Mouse (Mus musculus) fat pad, adult 2 months (tissue): ENCODE results near the gene Rasgrp4.

Source experiments
- DNase-seq: peaks from one replicate; pipeline ENCODE4 v3.0.0-alpha.2; 2011; ENCODE audit warnings: low read depth, low spot score; ENCODE audit errors: extremely low read depth

The Rasgrp4 gene

DNA sequence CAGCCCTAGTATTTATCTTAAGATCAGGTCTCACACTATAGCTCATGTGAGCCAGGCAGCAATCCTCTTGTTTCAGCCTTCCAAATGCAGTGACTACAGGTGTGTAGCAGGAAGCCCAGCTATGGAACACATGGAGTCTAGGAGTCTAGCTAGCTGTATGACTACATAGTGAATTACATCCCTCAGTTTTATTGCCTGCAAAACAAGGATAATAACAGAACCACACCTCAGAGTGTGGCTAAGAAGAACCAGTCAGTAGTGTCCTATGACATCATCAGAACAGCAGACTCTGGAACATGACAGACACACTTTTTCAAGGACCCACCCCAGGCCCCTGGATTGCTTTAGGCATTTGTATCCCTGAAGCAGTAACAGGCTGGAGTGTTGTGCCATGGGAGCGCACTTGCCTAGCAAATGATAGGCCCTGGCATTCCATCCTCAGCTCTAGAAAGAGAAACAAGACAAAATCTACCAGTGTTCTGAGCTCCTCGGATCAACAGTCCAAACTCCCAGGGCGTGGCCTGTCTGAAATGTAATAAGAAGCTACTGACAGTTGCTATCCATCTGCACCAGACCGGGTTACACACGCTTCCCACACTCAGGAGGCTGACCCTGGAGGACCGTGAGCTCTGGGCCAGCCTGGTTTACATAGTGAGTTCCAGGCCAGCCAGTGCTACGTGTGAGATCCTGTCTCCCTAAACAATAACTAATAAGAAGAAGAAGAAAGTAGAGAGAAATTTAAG lies 12.1 kb downstream of the Rasgrp4 start:
- no peak for DNase-seq

DNA sequence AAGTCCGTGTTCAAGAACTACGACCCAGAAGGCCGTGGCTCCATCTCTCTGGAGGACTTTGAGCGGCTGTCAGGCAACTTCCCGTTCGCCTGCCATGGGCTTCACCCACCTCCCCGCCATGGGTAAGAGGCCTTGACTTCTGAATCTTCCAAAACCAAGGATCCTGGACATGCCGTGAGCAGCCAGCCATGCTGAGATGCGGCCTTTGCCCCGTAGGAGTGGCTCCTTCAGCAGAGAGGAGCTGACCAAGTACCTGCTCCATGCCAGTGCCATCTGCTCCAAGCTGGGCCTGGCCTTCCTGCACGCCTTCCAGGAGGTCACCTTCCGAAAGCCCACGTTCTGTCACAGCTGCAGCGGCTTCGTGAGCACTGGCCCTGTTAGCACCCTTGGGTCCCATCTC lies 14.1 kb downstream of the Rasgrp4 start:
- DNase-seq: no peak

DNA sequence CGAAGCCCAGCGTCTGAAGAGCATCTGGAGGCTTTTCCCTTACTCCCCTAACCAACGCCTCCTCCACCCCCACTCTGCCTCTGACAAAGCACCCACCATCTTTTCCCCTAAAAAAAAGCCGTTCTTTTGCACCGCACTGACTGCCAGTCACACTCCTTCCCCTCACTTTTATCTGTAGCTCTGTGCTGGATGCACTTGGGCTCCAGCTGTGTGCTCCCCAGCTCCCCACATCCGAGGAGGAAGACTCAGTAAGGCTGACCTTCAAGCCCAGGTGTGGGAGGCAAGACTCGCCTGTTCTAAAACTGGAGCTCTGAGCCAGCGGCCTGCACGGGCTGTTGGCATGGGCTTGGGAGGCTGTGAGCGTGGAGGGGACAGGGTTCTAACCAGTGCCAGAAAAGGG lies 16.8 kb downstream of the Rasgrp4 start:
- DNase-seq: no peak

DNA sequence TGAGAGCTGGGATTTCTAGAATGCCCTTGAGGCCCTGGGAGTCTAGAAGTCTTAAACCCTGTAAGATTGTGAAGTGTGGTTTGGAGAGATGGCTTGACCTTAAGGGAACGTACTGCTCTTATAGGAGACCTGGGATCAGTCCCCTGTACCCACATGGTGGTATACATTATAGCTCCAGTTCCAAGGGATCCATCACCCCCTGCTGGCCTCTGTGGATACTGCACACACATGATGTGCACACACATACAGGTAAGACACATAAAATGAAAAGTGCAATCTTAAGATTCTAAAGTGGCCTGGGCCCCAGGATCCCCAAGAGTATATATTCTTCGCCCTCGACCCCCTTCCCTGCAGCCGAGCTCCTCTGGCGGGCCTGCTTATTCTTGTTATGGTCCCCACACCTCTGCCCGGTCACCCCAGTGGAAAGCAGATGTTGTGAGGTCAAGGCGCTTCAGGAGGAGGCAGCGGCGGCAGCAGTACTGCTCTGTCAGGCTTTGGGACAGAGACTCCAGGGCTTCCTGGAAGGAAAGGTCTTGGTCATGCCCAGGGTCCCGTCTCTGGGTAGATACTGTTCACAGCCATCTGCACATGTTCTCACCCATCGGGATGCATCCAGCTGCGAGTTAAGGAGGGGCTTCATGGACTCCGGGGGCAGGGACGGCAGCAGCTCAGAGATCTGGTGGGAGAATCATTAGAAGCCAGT lies 19.5 kb downstream of the Rasgrp4 start:
- no peak for DNase-seq

DNA sequence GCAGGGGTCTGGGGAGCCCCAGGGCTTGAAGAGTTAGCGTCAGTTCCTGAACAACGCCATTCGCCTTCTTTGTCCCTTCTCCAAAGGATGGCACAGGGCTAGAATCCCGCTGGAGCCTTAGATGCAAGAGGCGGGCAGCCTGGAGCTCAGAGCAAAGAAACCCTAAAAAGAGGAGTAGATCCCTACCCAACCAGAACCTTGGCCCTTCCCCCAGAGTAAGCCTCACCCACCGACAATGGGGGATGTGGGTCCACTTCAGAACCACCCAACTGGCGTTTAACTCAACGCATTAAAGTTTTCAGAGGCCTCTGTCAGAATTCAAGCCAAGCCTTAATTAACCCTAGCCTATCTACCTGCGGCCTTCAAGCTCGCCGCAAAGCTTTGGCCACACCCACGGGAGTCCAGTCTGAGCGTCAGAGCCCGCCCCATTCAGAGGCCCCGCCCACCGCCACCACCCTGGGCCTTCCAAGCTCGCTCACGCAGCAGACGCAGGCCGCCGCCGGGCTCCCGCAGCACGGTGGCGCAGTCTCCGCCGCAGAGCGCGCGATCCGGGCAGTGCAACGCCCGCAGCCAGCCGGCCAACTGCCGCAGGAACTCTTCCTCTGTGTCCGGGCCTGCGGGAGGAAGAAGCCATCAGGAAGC lies 20.7 kb downstream of the Rasgrp4 start:
- no peak for DNase-seq

DNA sequence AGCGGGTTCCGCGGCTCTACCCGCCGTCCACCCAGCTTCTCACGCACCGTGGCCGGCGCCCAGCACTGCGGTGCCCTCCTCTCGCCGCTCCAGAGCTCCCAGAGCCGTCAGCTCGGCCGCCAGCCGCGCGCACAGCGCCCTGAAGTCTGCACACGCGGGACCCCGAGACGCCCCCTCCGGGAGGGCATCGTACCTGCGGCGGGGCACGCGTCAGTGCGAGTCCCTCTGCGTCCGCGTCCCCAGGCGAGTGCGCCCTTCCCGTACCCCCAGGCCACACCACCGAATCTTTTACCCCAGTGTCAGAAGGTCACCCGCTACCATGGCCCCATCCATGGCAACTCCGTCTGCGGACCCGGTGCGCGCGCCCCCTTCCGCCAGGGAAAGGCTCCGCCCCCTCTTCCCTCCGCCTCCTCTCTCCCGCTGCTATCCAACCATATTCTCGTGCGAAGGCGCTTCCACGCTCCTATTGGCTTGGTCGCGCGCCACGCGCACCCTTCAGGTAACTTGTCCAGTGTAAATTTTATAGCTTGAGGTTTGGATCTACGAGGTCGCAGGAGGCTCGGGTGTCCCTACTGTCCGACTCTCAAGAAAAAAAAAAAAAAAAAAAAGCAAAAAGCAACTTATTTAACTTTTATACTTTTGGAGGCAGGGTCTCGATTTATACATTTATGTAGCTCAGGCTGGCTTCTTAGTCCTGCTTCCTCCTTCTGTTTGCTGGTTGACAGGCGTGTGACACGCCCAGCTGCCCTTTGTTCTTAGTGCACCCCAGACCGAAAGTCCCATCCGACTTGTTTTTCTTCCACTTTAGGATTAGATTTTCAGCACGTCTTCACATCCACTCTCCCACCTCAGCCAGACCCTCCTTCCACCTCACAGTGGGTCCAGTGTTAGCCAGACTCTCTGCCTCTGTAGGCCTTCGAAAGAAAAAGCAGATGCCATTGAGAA lies 21.5 kb downstream of the Rasgrp4 start, which contains the start of gene Fam98c:
TSS of gene Fam98c (minus strand) at position 397 of the 945 bp plus-strand sequence.
- no peak for DNase-seq

DNA sequence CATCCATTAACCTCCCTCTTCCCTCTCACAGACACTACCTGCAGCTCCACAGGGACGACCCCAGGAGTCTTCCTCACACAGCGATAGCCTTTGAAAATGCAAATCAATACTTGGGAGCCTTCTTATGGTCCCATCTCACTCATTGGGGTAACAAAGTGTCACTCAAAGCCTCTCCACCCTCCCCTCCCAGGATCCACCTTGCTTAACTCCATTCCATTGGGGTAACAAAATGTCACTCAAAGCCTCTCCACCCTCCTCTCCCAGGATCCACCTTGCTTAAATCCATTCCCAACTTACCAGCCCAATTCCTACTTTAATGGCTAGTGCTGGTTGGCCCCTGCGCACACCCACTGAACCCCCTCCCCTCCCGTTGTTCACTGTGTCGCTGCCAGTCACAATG lies 23.6 kb downstream of the Rasgrp4 start:
- DNase-seq: no peak

DNA sequence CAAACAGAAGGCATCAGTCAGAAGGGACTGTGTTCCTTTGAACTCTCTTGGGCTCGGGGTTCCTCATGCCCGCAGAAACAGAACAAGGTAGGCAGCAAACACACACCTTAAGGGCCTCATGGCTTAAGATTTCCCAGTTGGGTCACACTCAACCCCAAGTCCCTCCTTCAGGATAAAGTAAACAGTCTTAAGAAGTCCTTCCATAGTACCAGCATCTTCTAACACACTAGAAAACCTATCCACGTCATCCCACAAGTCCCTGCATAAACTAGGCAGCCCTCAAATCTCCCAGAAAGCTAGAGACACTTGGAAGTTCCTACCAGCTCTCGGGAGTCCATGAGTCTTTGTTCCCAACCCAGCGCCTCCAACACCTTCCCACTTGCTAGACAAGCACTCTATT lies 27.6 kb downstream of the Rasgrp4 start:
- DNase-seq: no peak

DNA sequence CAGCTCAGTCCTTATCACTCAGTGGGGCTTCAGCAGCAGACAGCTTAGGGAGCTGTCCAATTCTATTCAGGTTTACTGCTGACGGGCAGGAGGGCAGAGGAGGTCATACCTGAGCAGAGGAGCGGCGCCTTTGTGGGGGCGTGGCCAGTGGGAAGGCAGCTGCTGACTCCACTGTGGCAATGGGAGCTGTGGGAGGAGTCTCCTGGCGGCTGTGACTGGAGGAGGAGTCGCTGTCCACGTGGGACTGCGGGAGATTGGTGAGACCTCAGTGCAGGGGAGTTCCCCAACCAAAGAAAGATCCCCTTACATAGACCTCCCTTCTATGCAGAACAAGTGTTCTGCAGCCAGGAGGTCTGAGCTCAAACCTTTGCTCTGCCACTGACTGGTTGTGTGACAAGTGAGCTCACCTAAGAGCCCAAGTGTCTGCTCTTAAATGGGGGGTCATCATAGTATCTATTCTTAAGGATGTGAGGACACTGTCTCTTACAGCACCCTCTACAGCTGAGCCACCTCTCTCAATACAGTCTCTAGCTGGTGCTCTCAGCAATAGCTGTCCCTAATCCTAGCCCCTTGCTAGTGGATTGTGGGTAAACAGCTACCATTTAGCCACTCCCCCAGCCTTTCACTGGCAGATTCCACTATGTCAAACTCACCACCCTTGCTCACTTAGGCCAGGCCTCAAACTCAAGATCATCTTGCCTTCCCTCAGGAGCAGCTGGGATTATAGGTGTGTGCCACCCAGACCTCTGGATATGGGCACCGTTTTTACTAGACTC lies 28.3 kb downstream of the Rasgrp4 start:
- no peak for DNase-seq

DNA sequence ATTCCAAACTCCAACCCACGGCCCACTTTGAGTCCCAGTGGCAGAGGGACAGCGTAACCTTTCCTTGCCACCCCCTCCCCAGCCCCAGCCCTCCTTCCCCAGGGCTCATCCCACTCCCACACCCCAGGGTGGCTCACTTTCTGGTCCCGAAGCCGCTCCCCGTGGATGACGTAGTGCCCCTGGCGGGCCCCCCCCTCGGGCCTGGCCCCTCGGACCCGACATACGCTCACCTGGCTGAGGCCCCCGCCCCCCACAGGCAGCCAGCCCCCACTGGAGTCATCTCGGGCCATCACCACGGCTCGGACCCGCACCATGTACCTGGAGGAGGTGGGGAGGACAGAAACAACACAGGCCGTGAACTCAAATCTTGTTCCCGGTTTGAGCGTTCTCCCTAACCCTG lies 33.0 kb downstream of the Rasgrp4 start:
- DNase-seq: no peak

DNA sequence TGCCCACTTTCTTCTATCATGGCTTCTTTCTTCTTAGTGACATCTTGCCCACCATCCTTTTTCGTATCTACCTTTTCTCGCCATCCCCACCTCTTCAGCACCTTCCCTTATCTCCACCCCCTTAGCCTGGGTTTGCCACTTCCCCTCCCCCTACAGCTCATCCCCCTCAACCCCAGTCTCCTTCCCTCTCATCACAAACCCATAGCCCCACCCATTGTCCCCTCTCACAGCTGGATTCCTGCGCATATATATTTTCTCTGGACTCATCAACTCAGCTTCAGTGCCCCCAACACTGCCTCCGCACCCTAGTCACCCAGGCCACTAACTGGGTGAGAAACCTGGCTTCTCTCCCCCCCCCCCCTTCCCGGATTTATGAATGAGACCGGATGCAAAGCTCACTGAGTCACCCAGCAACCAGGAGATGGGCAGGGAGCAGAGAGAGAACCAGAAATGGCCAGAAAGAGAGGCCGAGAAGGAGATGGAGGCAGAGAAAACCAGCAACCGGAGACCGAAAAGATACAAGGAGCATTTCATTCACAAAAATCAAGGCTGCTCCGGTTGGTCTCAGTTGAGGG lies 33.6 kb downstream of the Rasgrp4 start:
- DNase-seq: no peak

DNA sequence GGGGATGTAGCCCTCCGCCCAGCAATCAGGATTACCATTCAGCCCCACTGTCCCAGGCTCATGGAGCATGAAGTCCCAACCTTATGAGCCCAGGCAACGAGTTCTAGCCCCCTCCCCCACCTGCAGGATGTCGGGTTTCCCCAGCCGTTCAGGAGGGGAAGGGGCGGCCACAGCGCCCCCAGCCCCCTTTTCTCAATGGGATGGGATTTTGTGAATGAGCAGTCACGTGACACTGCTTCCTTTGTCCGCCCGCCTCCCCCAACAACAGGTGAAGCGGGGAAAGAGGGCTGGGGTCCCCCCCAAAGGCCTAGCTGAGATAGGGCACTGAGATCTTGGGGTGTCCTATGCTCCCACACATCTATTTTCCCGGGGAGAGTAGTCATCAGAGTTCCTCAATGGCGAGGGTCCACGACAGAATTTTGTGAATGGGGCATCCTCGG lies 34.2 kb downstream of the Rasgrp4 start:
- no peak for DNase-seq

DNA sequence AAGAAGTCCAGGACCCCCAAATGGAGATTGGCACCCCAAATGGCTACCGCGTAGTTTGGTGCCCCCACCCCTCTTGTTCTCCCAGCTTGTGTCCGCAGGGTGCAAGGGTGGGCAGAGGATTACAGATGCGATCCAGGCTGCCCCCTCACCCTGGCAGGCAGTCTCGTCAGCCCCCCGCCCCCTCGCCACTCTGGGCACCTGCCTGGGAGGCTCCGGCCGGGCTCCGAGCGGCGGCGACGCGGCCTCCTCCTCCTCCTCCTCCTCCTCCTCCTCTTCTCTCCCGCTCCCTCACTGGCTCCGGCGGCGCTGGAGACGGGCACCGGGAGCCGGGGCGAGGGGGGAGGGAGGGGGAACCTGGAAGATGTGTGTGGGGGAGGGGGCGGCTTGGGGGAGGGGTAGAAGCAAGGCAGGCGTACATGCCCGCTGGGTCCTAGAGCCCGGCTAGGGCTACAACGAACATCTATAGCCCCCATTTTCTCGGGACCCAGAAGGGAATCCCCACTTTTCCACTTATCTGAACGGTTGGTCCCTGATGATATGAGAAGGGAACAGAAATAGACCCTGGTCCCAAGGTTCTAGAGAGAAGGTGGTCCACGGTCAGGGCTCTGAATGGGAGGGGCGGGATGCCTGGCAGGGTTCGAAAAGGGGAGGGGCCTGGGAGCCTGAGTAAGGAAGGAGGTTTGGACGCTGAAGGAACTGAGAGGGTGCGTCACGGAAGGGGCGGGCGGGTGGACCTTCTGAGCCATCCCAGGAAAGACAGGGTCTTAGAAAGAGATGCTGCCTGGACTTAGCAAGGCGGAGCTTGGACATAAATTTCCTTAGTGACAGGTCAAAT lies 34.8 kb downstream of the Rasgrp4 start:
- no peak for DNase-seq

DNA sequence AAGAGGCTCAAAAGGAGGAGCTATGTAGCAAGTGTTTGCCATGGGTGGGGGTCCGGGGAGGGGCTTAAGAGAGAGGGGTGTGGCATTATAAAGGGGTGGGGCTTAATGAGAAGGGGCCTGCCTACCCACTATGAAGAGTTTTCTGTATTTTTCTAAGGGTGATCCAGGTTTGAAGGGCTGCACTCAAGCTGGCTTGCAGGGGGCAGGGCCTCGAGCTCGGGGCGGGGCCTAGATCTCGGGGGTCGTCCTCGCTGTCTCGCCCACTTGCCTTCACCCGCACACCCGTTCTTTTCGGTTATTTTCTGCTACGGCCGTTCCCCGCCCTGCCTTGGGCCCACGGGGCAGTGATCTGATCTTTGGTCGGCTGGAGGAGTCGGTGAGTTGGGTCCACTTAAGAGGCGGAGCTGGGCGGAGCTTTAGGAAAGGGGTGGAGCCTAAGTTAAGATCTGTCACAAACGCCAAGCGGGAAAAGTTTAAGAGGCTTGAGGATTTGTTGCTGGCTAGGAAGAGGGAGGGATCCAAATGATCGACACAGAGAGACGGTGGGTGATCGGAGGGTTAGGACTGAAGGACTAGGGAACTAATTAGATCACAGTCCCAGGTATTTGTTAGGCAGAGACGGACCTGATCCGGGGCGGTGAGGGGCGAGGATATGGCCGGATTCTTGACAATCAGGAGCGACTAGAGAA lies 35.6 kb downstream of the Rasgrp4 start, which contains the start of the genes Ggn and Spred3:
TSS of gene Ggn (plus strand) at position 145 of the 689 bp plus-strand sequence.
TSS of gene Spred3 (minus strand) at position 346 of the 689 bp plus-strand sequence.
- no peak for DNase-seq

DNA sequence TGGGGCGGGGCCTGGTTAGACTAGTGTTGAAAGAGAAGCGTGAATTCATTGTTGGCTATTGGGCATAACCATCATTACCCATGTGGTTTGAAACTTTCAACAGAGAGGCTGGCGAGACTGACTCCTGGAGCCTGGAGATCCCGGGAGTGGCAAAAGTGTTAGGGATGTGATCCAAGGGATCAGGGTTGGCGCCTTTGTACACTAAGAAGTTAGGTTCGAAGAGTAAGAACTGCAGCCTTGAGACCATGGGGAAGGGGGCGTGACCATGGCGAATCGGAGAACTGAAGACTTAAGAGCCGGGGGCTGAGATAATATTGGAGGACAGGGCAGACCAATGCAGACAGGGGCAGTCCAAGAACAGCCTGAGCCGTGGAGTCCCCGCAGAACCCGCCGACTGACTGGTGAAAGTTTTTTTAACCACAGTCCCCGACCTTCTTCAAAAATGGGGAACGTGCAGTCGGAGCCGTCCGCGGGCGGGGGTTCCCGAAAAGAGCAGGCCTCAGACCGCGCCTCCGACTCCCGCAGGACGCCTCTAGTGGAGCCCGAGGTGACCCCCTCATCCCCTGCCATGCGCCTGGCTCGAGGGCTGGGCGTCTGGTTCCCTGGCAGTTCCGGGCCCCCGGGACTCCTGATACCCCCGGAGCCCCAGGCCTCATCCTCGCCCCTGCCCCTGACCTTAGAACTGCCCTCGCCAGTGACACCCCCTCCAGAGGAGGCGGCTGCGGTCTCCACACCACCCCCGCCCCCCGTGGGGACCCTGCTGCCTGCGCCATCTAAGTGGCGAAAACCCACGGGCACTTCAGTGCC lies 36.3 kb downstream of the Rasgrp4 start:
- DNase-seq: no peak

DNA sequence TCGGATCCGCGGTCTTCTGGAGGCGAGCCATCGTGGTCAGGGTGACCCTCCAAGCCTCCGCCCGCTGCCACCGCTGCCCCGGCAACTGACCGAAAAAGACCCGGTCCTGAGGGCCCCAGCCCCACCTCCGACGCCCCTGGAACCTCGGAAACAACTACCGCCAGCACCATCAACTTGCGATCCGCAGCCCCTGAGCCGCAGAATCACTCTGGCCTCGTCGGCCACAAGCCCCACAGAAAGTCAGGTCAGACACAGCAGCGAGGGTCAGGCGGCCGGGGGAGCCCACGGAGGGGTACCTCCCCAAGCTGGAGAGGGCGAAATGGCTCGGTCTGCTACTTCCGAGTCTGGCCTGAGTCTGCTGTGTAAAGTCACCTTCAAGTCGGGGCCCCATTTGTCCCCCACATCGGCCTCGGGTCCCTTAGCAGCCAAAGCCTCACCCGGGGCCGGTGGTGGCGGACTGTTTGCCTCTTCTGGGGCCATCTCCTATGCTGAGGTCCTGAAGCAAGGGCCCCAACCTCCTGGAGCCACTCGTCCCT lies 37.0 kb downstream of the Rasgrp4 start:
- no peak for DNase-seq

DNA sequence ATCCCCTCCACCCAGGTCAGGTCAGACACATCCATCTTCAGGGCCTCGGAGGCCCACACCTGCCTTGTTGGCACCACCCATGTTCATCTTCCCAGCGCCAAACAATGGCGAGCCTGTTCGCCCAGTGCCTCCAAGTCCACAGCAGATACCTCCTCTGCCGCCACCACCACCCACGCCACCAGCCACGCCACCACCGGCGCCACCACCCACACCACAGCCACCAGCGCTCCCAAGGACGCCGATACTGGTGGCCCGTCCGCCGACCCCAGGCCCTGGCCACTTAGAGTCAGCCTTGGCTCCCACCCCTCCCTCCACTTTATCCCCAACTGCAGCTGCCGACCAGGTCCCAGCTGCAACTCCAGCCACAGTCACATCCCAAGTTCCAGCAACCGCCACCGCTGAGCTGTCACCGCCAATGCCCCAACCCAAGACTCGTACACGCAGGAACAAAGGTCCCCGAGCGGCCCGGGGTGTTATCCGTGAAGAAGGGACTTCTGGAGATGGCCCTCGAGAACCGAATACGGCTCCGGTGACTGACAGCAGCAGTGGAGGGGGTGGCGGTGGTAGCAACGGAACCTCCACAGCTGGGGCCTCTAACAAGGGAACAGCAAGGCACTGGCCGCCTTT lies 37.9 kb downstream of the Rasgrp4 start:
- no peak for DNase-seq
